Mouse (Mus musculus) heart, adult 2 months (tissue): ENCODE data around the gene Dusp28. TPM values are rescaled to one million over a fixed set of nuclear protein-coding genes. Genes with fewer than 3 reads are reported as not detected.

Source experiments
- DNase-seq, 2 experiments: peaks; one replicate each; pipeline ENCODE4 v3.0.0; 2021
- H3K27ac ChIP-seq: fragments of 200-600 bp; 2 replicates; pipeline ENCODE4 v1.8.1; 2022
- H3K27me3 ChIP-seq: fragments of 200-500 bp; 2 replicates; pipeline ENCODE4 v1.6.1; 2012; ENCODE audit warnings: mild to moderate bottlenecking, low read length, inconsistent platforms, mixed read lengths; ENCODE audit not compliant: control insufficient read depth, insufficient read depth
- H3K36me3 ChIP-seq: fragments of 200-500 bp; 2 replicates; pipeline ENCODE4 v1.6.1; 2012; ENCODE audit warnings: low read length, inconsistent platforms; ENCODE audit not compliant: control insufficient read depth, insufficient read depth
- H3K4me1 ChIP-seq: fragments of 200-500 bp; 2 replicates; pipeline ENCODE4 v1.6.1; 2011; ENCODE audit warnings: low read length; ENCODE audit not compliant: control insufficient read depth, insufficient read depth
- H3K4me3 ChIP-seq: fragments of 200-600 bp; 2 replicates; pipeline ENCODE4 v1.8.1; 2022
- H3K79me2 ChIP-seq: fragments of 200-500 bp; replicated peaks from 2 replicates; pipeline ENCODE4 v1.6.1; 2012; ENCODE audit warnings: mild to moderate bottlenecking, inconsistent platforms, low read length, moderate library complexity, mixed read lengths; ENCODE audit not compliant: control insufficient read depth, insufficient read depth
- H3K9ac ChIP-seq: fragments of 200-500 bp; 2 replicates; pipeline ENCODE4 v1.6.1; 2012; ENCODE audit warnings: low read depth, mild to moderate bottlenecking, control low read depth, inconsistent platforms, low read length, mixed read lengths
- CTCF ChIP-seq: fragments of 200-600 bp; IDR thresholded peaks from 2 replicates; pipeline ENCODE4 v1.8.1; 2022; ENCODE audit warnings: antibody characterized with exemption, mild to moderate bottlenecking, moderate library complexity
- EP300 ChIP-seq: fragments of 200-500 bp; IDR thresholded peaks from 2 replicates; pipeline ENCODE4 v1.6.1; 2011; ENCODE audit warnings: low read depth, low read length, control low read depth; ENCODE audit not compliant: insufficient read depth
- POLR2A ChIP-seq: fragments of 200-500 bp; IDR thresholded peaks from 2 replicates; pipeline ENCODE4 v1.6.1; 2011; ENCODE audit warnings: mild to moderate bottlenecking, low read depth, low read length, control low read depth; ENCODE audit not compliant: insufficient read depth
- WGBS: fragments of 180-500 bp; shearing (Covaris S2); methylation state at CpG from one replicate; pipeline ENCODE4 v1.1.7; 2018; 5-methylcytosine and 5-hydroxymethylcytosine counted together
- intact Hi-C: fragments of 180-260 bp; cut with DNase I; formaldehyde crosslinking; loops from one replicate; pipeline ENCODE4 v1.15.1; 2025
- polyA plus RNA-seq: library from polyadenylated mRNA; depleted of rRNA; stranded (reverse); fragments of >200 nt; gene quantifications from 2 replicates; pipeline ENCODE4 v1.2.3, GENCODE M21; 2012
- total RNA-seq, 2 experiments: library from RNA; stranded (reverse); gene quantifications; 2 replicates each; pipeline ENCODE4 v1.2.3; 2021

Gene Dusp28
- total and polyA plus RNA-seq, 3 experiments, result 15.1 to 27.9 (median 15.5) TPM

DNA sequence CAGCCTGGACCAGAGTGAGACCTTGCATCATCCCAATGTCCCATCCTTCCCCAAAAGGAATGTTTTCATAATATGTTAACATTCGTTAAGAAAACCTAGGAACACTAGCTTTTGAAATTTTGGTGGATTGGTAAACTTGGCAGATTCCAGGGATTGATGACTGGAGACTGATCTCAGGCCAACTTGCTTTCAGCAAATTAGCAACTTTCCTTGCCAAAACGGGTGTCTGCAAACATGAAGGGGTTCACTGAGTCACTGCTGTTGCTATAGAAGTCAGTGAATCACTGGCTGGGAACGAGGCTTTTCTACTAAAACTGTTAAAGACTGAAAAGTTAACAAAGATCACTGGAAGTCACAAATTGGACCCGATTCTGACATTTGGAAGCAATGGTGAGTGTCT lies 3.2 kb upstream of the Dusp28 start:
- Histone ChIP-seq H3K27ac (no peak overlapping the region), H3K9ac (no peak overlapping the region), H3K79me2 (no peaks in the 10 kb centered on the region), H3K4me3 (no peak overlapping the region), H3K4me1 (peaks cover 5% of the 10 kb centered on the region), H3K36me3 (no peaks in the 10 kb centered on the region), H3K27me3 (no peaks in the 10 kb centered on the region)
- 64% methylated on average over 4 of the region's 4 CpGs for WGBS
- DNase-seq, result peak in 1 of 2 experiments; percentile 12
- TF ChIP-seq CTCF (no peak), POLR2A (no peak), EP300 (no peak)
- intact Hi-C loops, result no loop called here

DNA sequence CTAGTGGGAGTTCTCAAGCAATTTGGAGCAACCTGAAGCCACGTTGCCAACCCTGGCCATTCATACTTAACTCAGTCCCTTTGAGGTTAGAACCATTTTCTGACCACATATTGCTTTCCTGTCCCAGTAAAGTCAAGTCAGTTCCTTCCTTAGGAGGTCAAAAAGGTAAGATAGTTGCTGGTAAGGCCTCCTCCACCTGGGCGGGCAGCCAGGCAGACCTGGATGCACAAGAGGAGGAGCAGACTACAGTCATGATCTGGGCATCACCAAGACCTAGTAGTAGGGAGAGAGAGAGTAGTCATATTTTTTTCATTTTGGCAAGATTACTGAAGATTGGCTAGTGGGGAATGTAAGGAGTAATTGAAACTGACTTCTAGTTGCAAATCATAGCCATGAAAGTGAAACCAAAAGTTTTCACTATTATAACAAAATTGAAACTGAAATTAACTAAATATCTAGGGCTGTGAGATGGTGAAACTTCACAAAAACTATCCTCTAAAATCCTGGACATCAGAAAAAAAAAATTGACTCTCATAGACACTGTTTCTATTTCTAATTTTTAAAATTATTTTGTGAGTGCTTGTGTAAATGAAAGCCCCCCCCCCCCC lies 974 bp upstream of the Dusp28 start:
- H3K79me2 ChIP-seq, result no peaks in the 10 kb centered on the region
- H3K4me1 ChIP-seq, result peaks cover 12% of the 10 kb centered on the region
- 97% methylated on average over 2 of the region's 2 CpGs for WGBS
- no peak for TF ChIP-seq EP300
- TF ChIP-seq POLR2A, result no peak
- TF ChIP-seq CTCF, result no peak
- H3K27ac ChIP-seq, result peak overlapping the region; percentile 53
- H3K9ac ChIP-seq, result no peak overlapping the region
- intact Hi-C loops, result no loop called here
- no peaks in the 10 kb centered on the region for H3K27me3 ChIP-seq
- no peak overlapping the region for H3K4me3 ChIP-seq
- DNase-seq, result no peak
- H3K36me3 ChIP-seq, result no peaks in the 10 kb centered on the region

DNA sequence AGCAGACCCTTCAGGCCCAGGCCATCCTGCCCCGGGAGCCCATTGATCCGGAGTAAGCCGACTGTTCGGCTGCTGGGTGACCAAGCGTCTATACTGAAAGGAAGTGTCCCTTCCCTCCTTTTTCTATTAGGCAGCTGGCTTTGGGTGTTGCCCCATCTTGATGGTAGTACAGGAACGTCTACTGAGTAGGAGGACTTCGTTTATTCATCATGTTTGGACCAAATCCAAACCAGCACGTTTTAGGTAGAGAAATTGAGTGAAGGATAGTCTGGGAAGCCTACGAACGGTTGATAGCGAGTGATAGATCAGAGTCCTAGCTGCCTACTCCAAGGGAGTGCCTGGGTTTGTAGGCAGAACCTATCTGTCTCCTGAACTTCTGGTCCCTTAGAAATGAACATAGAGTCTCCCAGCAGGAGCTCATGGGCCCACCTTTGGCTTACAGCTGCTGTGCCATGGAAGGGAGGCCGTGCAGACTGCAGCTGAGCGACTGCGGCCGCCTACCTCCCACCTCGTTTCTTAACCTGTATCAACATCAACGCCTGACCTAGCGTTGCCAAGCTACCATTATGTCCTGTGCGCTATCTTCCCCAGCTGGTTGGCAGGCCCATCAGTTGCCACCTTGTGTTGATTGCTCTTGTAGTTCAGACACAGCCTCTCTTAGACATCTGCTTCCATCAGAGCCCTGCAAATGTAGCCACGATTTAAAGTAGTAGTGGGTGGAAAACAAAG lies 1.0 kb downstream of the Dusp28 start:
- Histone ChIP-seq H3K4me3 (peak overlapping the region; percentile 87), H3K79me2 (no peaks in the 10 kb centered on the region), H3K9ac (peak overlapping the region; percentile 37), H3K36me3 (no peaks in the 10 kb centered on the region), H3K27ac (peak overlapping the region; percentile 91), H3K27me3 (no peaks in the 10 kb centered on the region), H3K4me1 (peaks cover 18% of the 10 kb centered on the region)
- 48% methylated on average over 20 of the region's 20 CpGs for WGBS
- TF ChIP-seq POLR2A (no peak), CTCF (no peak), EP300 (no peak)
- intact Hi-C loops, result loop anchor here (1.0 kb wide), 1 partner anchor 27 kb away; the partner anchor contains the start of gene Capn10
- no peak for DNase-seq

DNA sequence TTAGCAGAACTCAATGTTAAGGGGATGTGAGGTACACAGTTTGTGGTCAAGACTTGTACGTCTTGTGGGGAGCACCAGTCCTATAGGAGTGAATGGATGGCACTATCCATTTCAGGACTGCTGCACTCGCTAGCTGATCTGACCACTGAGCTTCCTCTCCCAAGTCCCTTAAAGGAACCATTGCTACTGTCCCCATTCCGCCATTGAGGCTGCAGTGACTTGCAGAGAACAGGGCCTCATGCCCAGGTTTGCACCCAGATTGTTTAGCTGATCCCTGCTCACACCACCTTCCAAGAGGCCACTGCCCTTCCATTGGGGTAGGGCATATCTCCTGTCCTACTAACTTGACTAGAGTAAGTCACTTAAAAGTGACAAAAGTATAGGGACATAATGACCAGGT lies 1.9 kb downstream of the Dusp28 start:
- WGBS, result 98% methylated on average over 3 of the region's 3 CpGs
- H3K27ac ChIP-seq, result no peak overlapping the region
- no peak overlapping the region for H3K4me3 ChIP-seq
- H3K79me2 ChIP-seq, result no peaks in the 10 kb centered on the region
- intact Hi-C loops, result no loop called here
- peak in 1 of 2 experiments; percentile 16 for DNase-seq
- no peak overlapping the region for H3K9ac ChIP-seq
- H3K4me1 ChIP-seq, result peaks cover 18% of the 10 kb centered on the region
- H3K27me3 ChIP-seq, result no peaks in the 10 kb centered on the region
- no peaks in the 10 kb centered on the region for H3K36me3 ChIP-seq
- TF ChIP-seq CTCF (no peak), POLR2A (no peak), EP300 (no peak)

DNA sequence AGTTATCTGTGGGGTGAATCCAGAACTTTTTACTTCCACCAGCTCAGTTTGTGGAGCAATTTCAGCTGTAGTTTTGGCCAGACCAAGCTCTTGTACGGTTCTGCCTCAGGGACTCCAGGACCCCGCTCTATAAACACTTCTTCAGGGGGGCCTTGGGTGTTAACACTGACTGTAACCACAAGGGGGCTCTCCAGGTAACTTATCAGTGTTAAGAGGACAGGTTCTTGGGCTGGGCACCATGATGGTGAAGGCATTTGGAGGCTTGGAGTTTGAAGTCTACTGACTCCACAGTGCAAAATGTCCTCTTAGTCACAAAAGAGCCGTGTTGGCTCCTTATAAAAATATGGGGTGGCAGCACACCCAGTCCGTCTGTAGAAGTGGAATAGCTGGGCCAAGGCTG lies 2.3 kb downstream of the Dusp28 start:
- Histone ChIP-seq H3K4me1 (peaks cover 18% of the 10 kb centered on the region), H3K27ac (no peak overlapping the region), H3K79me2 (no peaks in the 10 kb centered on the region), H3K4me3 (no peak overlapping the region), H3K36me3 (no peaks in the 10 kb centered on the region), H3K27me3 (no peaks in the 10 kb centered on the region), H3K9ac (no peak overlapping the region)
- no peak for TF ChIP-seq EP300
- TF ChIP-seq CTCF, result peak; percentile 61
- no peak for DNase-seq
- intact Hi-C loops, result no loop called here
- 80% methylated on average over 4 of the region's 4 CpGs for WGBS

DNA sequence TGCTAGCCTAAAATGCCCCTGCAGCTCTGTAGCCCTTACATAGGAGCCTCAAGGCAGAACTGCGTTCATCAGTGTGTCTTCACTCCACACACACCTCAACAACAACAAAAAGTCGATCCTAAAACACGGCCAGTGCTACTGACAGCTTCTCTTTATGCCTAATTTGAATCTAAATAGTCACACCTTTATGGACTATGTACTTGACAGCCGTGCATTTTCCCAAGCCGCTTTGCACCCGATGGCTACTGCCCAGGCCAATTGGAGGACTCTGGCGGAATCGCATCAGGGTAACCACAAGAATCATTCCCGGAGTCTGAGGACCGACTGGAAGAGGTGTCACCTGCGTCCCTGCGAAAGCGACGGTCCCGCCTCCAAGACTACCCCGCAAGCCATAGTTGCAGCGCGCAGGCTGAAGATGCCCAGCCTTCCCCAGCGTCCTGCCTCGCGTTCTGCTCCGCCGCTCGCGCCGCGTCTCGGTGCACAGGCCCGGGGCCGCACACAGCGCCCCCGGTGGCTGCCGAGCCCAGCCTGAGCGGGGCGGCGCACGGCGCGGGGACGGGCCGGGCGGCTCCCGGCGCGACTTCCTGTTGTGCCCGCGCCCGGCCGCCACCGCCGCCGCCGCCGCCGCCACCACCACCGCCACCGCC lies 3.6 kb downstream of the Dusp28 start, which contains the start of gene Rnpepl1:
TSS of gene Rnpepl1 (plus strand) at position 545 of the 647 bp plus-strand sequence.
- H3K27ac ChIP-seq, result peak within 1 kb of the TSS; percentile 78
- H3K4me1 ChIP-seq, result peaks cover 18% of the 10 kb centered on the region
- intact Hi-C loops, result no loop called here
- TF ChIP-seq CTCF (peak; percentile 73), POLR2A (peak; percentile 61), EP300 (0 out of 2 replicates have a peak, but pooled peaks have one; percentile 41)
- 1% methylated on average over 52 of the region's 57 CpGs for WGBS
- H3K4me3 ChIP-seq, result peak within 1 kb of the TSS; percentile 96
- DNase-seq, result peak; percentile 88 to 90
- no peaks in the 10 kb centered on the region for H3K36me3 ChIP-seq
- H3K79me2 ChIP-seq, result no peaks in the 10 kb centered on the region
- no peaks in the 10 kb centered on the region for H3K27me3 ChIP-seq
- H3K9ac ChIP-seq, result peak within 1 kb of the TSS; percentile 92
